Mouse (Mus musculus) CH12.LX (cell line): Measurements from ENCODE around the gene A730049H05Rik. TPM values are rescaled to one million over a fixed set of nuclear protein-coding genes. Genes with fewer than 3 reads are reported as not detected.

Source experiments
- DNase-seq: peaks from one replicate; pipeline ENCODE4 v3.0.0-alpha.2; 2013; ENCODE audit errors: extremely low read depth
- H3K27ac ChIP-seq: 2 replicates; pipeline ENCODE4 v1.5.1; 2012; ENCODE audit warnings: low read depth, mild to moderate bottlenecking, control low read depth, moderate library complexity; ENCODE audit not compliant: insufficient read depth
- H3K27me3 ChIP-seq: replicated peaks from 2 replicates; pipeline ENCODE3; 2012; ENCODE audit warnings: inconsistent platforms
- H3K36me3 ChIP-seq, 2 experiments: replicated peaks in 1 of 2; 2 replicates each; pipeline versions ENCODE3 to v1.6.1; 2012; ENCODE audit warnings: inconsistent platforms in 1 of 2, low read length in 1 of 2, mild to moderate bottlenecking in 1 of 2, mixed read lengths in 1 of 2, moderate library complexity in 1 of 2; ENCODE audit not compliant: control insufficient read depth in 1 of 2, insufficient read depth in 1 of 2
- H3K4me1 ChIP-seq, 2 experiments: 2 replicates each; pipeline ENCODE4 v1.6.1; 2012; ENCODE audit warnings: inconsistent platforms in 1 of 2, moderate library complexity in 1 of 2; ENCODE audit not compliant: insufficient read depth in 2 of 2, control insufficient read depth in 1 of 2
- H3K4me2 ChIP-seq: 2 replicates; pipeline ENCODE4 v1.6.1; 2012; ENCODE audit warnings: low read depth, mild to moderate bottlenecking, control low read depth; ENCODE audit not compliant: poor library complexity, insufficient read depth, severe bottlenecking
- H3K4me3 ChIP-seq, 3 experiments: fragments of 150-350 bp in 1 of 3; sonication (generic) in 1 of 3; replicated peaks in 1 of 3; 2 replicates each; pipeline versions ENCODE3 to v1.5.1; 2011 to 2012; ENCODE audit warnings: low read depth in 2 of 3, low read length in 2 of 3, mild to moderate bottlenecking in 2 of 3, moderate library complexity in 2 of 3, control low read depth in 1 of 3, improper control_type of control experiment in 1 of 3, inconsistent platforms in 1 of 3, mixed read lengths in 1 of 3; ENCODE audit not compliant: poor library complexity in 1 of 3
- H3K79me2 ChIP-seq: replicated peaks from 2 replicates; pipeline ENCODE4 v1.6.1; 2012; ENCODE audit warnings: mild to moderate bottlenecking, moderate library complexity; ENCODE audit not compliant: control insufficient read depth, poor library complexity, insufficient read depth, severe bottlenecking; ENCODE audit errors: extremely low read depth
- H3K9ac ChIP-seq: 2 replicates; pipeline ENCODE4 v1.6.1; 2012; ENCODE audit warnings: low read depth, mild to moderate bottlenecking, control low read depth, moderate library complexity; ENCODE audit not compliant: insufficient read depth
- H3K9me3 ChIP-seq: replicated peaks from 2 replicates; pipeline ENCODE3; 2012; ENCODE audit warnings: low read length, inconsistent platforms, mixed read lengths
- CHD2 ChIP-seq: IDR thresholded peaks from 2 replicates; pipeline ENCODE4 v1.6.1; 2011; ENCODE audit warnings: low read length, improper control_type of control experiment
- E2F4 ChIP-seq: IDR thresholded peaks from 2 replicates; pipeline ENCODE4 v1.6.1; 2011; ENCODE audit warnings: low read depth, low read length, improper control_type of control experiment; ENCODE audit not compliant: insufficient replicate concordance
- ELF1 ChIP-seq: IDR thresholded peaks from 2 replicates; pipeline ENCODE4 v1.6.1; 2014; ENCODE audit warnings: low read depth, mild to moderate bottlenecking, inconsistent platforms, low read length, improper control_type of control experiment
- EP300 ChIP-seq: IDR thresholded peaks from 2 replicates; pipeline ENCODE4 v1.6.1; 2011; ENCODE audit warnings: low read length, improper control_type of control experiment
- ETS1 ChIP-seq: conservative IDR thresholded peaks from 2 replicates; pipeline ENCODE4 v1.6.1; 2012; ENCODE audit warnings: low read depth, mild to moderate bottlenecking, inconsistent platforms, low read length, improper control_type of control experiment, moderate library complexity
- HCFC1 ChIP-seq: IDR thresholded peaks from 2 replicates; pipeline ENCODE4 v1.6.1; 2012; ENCODE audit warnings: low read depth, mild to moderate bottlenecking, inconsistent platforms, low read length, improper control_type of control experiment
- IRF4 ChIP-seq: IDR thresholded peaks from 2 replicates; pipeline ENCODE4 v1.6.1; 2014; ENCODE audit warnings: low read depth, mild to moderate bottlenecking, inconsistent platforms, low read length, improper control_type of control experiment
- JUN ChIP-seq: IDR thresholded peaks from 2 replicates; pipeline ENCODE4 v1.6.1; 2011; ENCODE audit warnings: low read depth, mild to moderate bottlenecking, low read length, improper control_type of control experiment, moderate library complexity; ENCODE audit not compliant: insufficient read depth
- JUND ChIP-seq: conservative IDR thresholded peaks from 2 replicates; pipeline ENCODE4 v1.6.1; 2011; ENCODE audit warnings: low read depth, low read length, improper control_type of control experiment
- KAT2A ChIP-seq: IDR thresholded peaks from 2 replicates; pipeline ENCODE4 v1.6.1; 2012; ENCODE audit warnings: low read length, improper control_type of control experiment, inconsistent platforms; ENCODE audit not compliant: insufficient replicate concordance
- MAFK ChIP-seq: IDR thresholded peaks from 2 replicates; pipeline ENCODE4 v1.6.1; 2011; ENCODE audit warnings: low read length, improper control_type of control experiment; ENCODE audit not compliant: insufficient replicate concordance
- MAX ChIP-seq: IDR thresholded peaks from 2 replicates; pipeline ENCODE4 v1.6.1; 2011; ENCODE audit warnings: low read length, improper control_type of control experiment
- MEF2A ChIP-seq: IDR thresholded peaks from 2 replicates; pipeline ENCODE4 v1.6.1; 2014; ENCODE audit warnings: low read depth, mild to moderate bottlenecking, inconsistent platforms, low read length, improper control_type of control experiment, borderline replicate concordance
- MXI1 ChIP-seq: IDR thresholded peaks from 2 replicates; pipeline ENCODE4 v1.6.1; 2011; ENCODE audit warnings: mild to moderate bottlenecking, low read depth, low read length, improper control_type of control experiment
- MYC ChIP-seq: IDR thresholded peaks from 2 replicates; pipeline ENCODE4 v1.6.1; 2011; ENCODE audit warnings: low read depth, mild to moderate bottlenecking, improper control_type of control experiment, low read length
- PAX5 ChIP-seq: IDR thresholded peaks from 2 replicates; pipeline ENCODE4 v1.6.1; 2012; ENCODE audit warnings: low read length, inconsistent platforms, mixed read lengths
- RCOR1 ChIP-seq: conservative IDR thresholded peaks from 2 replicates; pipeline ENCODE4 v1.6.1; 2012; ENCODE audit warnings: low read depth, mild to moderate bottlenecking, inconsistent platforms, low read length, improper control_type of control experiment
- SIN3A ChIP-seq: IDR thresholded peaks from 2 replicates; pipeline ENCODE4 v1.6.1; 2012; ENCODE audit warnings: low read length, improper control_type of control experiment, inconsistent platforms
- SMC3 ChIP-seq: IDR thresholded peaks from 2 replicates; pipeline ENCODE4 v1.6.1; 2011; ENCODE audit warnings: low read depth, low read length, improper control_type of control experiment
- TBP ChIP-seq: conservative IDR thresholded peaks from 2 replicates; pipeline ENCODE4 v1.6.1; 2011; ENCODE audit warnings: low read depth, low read length, improper control_type of control experiment
- TCF12 ChIP-seq: IDR thresholded peaks from 2 replicates; pipeline ENCODE4 v1.6.1; 2014; ENCODE audit warnings: low read depth, mild to moderate bottlenecking, inconsistent platforms, low read length, improper control_type of control experiment
- UBTF ChIP-seq: IDR thresholded peaks from 2 replicates; pipeline ENCODE4 v1.6.1; 2012; ENCODE audit warnings: low read depth, mild to moderate bottlenecking, inconsistent platforms, low read length, improper control_type of control experiment, moderate library complexity
- ZMIZ1 ChIP-seq: IDR thresholded peaks from 2 replicates; pipeline ENCODE4 v1.6.1; 2012; ENCODE audit warnings: low read depth, mild to moderate bottlenecking, inconsistent platforms, low read length, improper control_type of control experiment
- ZNF384 ChIP-seq: IDR thresholded peaks from 2 replicates; pipeline ENCODE4 v1.6.1; 2012; ENCODE audit warnings: low read depth, low read length, improper control_type of control experiment, inconsistent platforms
- dilution Hi-C: fragments of 300-500 bp; cut with MboI; formaldehyde crosslinking; loops from 2 replicates; pipeline ENCODE4 v1.14.3; 2020; ENCODE audit warnings: low sequenced_read_pairs; ENCODE audit not compliant: extremely low pct_unique_long_range_greater_than_20kb, extremely low pct_ligation_motif_present
- in situ Hi-C: fragments of 300-500 bp; cut with MboI; formaldehyde crosslinking; loops from 3 replicates; pipeline ENCODE4 v1.14.3; 2019; ENCODE audit warnings: low sequenced_read_pairs, low pct_ligation_motif_present, low pct_unique_long_range_greater_than_20kb, mixed read lengths
- polyA plus RNA-seq: library from polyadenylated mRNA; unstranded; fragments of >175 nt; gene quantifications from 2 replicates; pipeline ENCODE4 v1.2.1, GENCODE M21; 2012; ENCODE audit warnings: low read depth; ENCODE audit not compliant: insufficient read length
- total RNA-seq, 2 experiments: library from RNA; depleted of rRNA; stranded (reverse); fragments of 300-350 nt in 1 of 2; fragments of >200 nt in 1 of 2; gene quantifications; 2 replicates each; pipeline ENCODE4 v1.2.3; 2012 to 2014

Gene A730049H05Rik
- total and polyA plus RNA-seq, 3 experiments = not detected

DNA sequence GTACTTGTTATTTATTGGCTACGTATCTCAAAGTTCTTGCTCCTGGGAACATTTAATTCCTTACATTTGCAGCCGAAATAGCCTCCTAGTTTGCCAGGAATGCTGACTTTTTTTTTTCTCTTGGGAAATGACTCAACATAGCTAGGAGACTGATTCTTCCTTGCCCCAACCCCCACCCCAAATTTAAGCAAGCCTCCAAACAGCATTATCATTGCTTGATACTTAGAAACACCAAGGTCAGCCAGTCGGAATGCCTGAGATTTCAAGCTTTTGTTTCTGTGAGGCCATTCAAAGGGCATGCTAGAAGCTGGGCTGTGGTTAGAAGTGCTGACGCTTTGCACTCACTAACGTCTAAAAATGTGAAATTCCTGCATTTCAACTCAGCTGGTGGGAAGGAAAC, 11.1 kb downstream of the A730049H05Rik start:
- Histone ChIP-seq H3K9me3 (peaks cover 59% of the 10 kb centered on the region), H3K36me3 (no peaks in the 10 kb centered on the region), H3K4me1 (no peaks in the 10 kb centered on the region), H3K9ac (no peak overlapping the region), H3K79me2 (no peaks in the 10 kb centered on the region), H3K4me2 (no peak overlapping the region), H3K27me3 (no peaks in the 10 kb centered on the region), H3K4me3 (no peak overlapping the region), H3K27ac (no peak overlapping the region)
- dilution Hi-C loops (no loop called here), in situ Hi-C loops (no loop called here)
- no peak for DNase-seq
- TF ChIP-seq JUND (no peak), RCOR1 (no peak), ZNF384 (no peak), CHD2 (no peak), TCF12 (no peak), HCFC1 (no peak), TBP (no peak), ETS1 (no peak), JUN (no peak), PAX5 (no peak), SIN3A (no peak), EP300 (no peak), MEF2A (no peak), MXI1 (no peak), SMC3 (no peak), ELF1 (no peak), MAX (no peak)
- TF ChIP-seq, all 38 proteins: peak for 0

DNA sequence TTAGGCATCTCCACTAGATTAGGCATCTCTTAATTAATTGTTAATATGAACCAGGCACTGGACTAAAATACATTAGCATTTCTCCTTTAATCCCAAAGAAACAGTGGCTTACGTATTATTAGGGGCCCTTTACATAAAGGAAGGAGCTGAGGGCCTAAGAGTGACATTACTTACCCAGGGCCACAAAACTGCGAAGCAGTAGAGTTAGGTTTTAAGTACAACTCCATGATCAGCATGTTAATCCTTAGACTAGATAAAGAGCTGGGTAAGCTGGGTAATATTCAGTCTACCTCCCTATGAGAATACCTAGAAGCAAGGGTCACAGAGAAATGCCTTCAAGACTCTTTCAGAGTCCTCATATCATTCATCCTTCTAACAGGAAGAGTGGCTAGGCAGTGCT, 12.9 kb downstream of the A730049H05Rik start:
- dilution Hi-C loops (no loop called here), in situ Hi-C loops (no loop called here)
- Histone ChIP-seq H3K4me2 (no peak overlapping the region), H3K4me1 (no peaks in the 10 kb centered on the region), H3K4me3 (no peak overlapping the region), H3K79me2 (no peaks in the 10 kb centered on the region), H3K9me3 (peaks cover 49% of the 10 kb centered on the region), H3K36me3 (no peaks in the 10 kb centered on the region), H3K9ac (no peak overlapping the region), H3K27ac (no peak overlapping the region), H3K27me3 (no peaks in the 10 kb centered on the region)
- DNase-seq = no peak
- no peak for TF ChIP-seq MYC
- TF ChIP-seq JUND = no peak
- no peak for TF ChIP-seq ZNF384
- TF ChIP-seq E2F4 = no peak
- no peak for TF ChIP-seq KAT2A
- no peak for TF ChIP-seq HCFC1
- no peak for TF ChIP-seq UBTF
- TF ChIP-seq ZMIZ1 = no peak
- no peak for TF ChIP-seq IRF4
- no peak for TF ChIP-seq CHD2
- TF ChIP-seq TBP = no peak
- TF ChIP-seq MAFK = no peak
